Mouse (Mus musculus) olfactory bulb, adult 2 months (tissue): ENCODE measurements around the gene Iqck.

Experiments used
- CTCF ChIP-seq: fragments of 200-500 bp; IDR thresholded peaks from 2 replicates; pipeline ENCODE4 v1.5.1; 2012; ENCODE audit warnings: low read depth, mild to moderate bottlenecking, low read length, moderate library complexity; ENCODE audit not compliant: insufficient read depth
- POLR2A ChIP-seq: fragments of 200-500 bp; IDR thresholded peaks from 2 replicates; pipeline ENCODE4 v1.6.1; 2012; ENCODE audit warnings: mild to moderate bottlenecking, low read depth, low read length, moderate library complexity; ENCODE audit not compliant: insufficient read depth

DNA sequence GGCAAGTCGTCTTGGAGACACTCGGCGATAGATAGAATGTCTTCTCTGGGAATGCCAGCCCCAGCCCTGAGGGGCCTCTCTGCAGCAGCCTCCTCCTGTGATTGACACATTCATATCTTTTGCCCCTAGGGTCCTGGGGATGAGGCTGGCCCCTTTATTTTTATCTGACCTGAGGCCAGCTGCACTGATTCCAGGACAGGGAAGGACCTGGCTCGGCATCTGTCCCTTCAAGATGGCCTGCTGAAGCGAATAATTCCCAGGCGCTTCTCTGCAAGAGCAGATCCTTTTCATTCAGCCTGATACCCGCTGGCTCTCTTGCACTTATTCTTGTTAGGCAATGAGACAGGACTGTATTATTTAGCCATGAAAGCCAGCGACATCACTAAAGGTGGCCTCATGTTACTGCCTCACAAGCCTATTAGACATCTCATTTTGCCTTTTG is 56.5 kb downstream of the Iqck start:
- TF ChIP-seq CTCF (no peak), POLR2A (no peak)
